Mouse (Mus musculus) lung, embryonic 14.5 days (tissue): Measurements from ENCODE around the gene Twf2. TPM values are rescaled to one million over a fixed set of nuclear protein-coding genes. Genes with fewer than 3 reads are reported as not detected.

Experiments used
- ATAC-seq: fragments of 200-750 bp; cut with Nextera tagmentation; 2 replicates; pipeline ENCODE4 v1.8.0; 2017; ENCODE audit warnings: mild to moderate bottlenecking, moderate TSS enrichment, moderate library complexity; ENCODE audit not compliant: insufficient read depth
- DNase-seq: peaks from one replicate; pipeline ENCODE4 v3.0.0-alpha.2; 2015
- H3K27ac ChIP-seq: fragments of 300-500 bp; sonication (generic); 2 replicates; pipeline ENCODE4 v1.5.1; 2014; ENCODE audit warnings: low read depth, mild to moderate bottlenecking, moderate library complexity
- H3K27me3 ChIP-seq: fragments of 300-500 bp; sonication (generic); 2 replicates; pipeline ENCODE4 v1.6.1; 2014; ENCODE audit warnings: low read length, control low read depth; ENCODE audit not compliant: insufficient read depth
- H3K36me3 ChIP-seq: fragments of 300-500 bp; sonication (generic); 2 replicates; pipeline ENCODE4 v1.6.1; 2014; ENCODE audit warnings: control low read depth; ENCODE audit not compliant: insufficient read depth
- H3K4me1 ChIP-seq: fragments of 300-500 bp; sonication (generic); 2 replicates; pipeline ENCODE4 v1.6.1; 2014; ENCODE audit warnings: antibody characterized with exemption, control low read depth; ENCODE audit not compliant: insufficient read depth
- H3K4me2 ChIP-seq: fragments of 300-500 bp; sonication (generic); 2 replicates; pipeline ENCODE4 v1.6.1; 2014; ENCODE audit warnings: mild to moderate bottlenecking
- H3K4me3 ChIP-seq: fragments of 300-500 bp; sonication (generic); 2 replicates; pipeline ENCODE4 v1.5.1; 2014; ENCODE audit warnings: low read depth, low read length
- H3K9ac ChIP-seq: fragments of 300-500 bp; sonication (generic); 2 replicates; pipeline ENCODE4 v1.6.1; 2014
- H3K9me3 ChIP-seq: fragments of 300-500 bp; sonication (generic); 2 replicates; pipeline ENCODE4 v1.6.1; 2016; ENCODE audit warnings: low read depth, low read length, control low read depth
- CTCF ChIP-seq: IDR thresholded peaks from 2 replicates; pipeline ENCODE4 v1.5.1; 2016; ENCODE audit warnings: antibody characterized with exemption, low read depth
- WGBS: fragments of 180-500 bp; shearing (Covaris S2); extraction: QIAGEN DNeasy Blood & Tissue Kit; methylation state at CpG from one replicate; pipeline ENCODE4 v1.1.7; 2014; 5-methylcytosine and 5-hydroxymethylcytosine counted together
- microRNA counts: library from miRNA; unstranded; fragments of <30 nt; microRNA quantifications from one replicate; lab custom pipeline; 2016
- microRNA-seq: library from miRNA; unstranded; fragments of <30 nt; microRNA quantifications from one replicate; pipeline ENCODE4, GENCODE M21; 2016; ENCODE audit warnings: borderline number of aligned reads
- polyA plus RNA-seq: library from polyadenylated mRNA; unstranded; fragments of >200 nt; fragmentation: Nextera tagmentation; extraction: Ambion mirVana; gene quantifications from 2 replicates; pipeline ENCODE4 v1.2.1, GENCODE M21; 2014

The Twf2 gene
- polyA plus RNA-seq, 1 experiment from 2014 or later, result 78.1 TPM

- H3K4me1 ChIP-seq, result peaks cover 21% of the 10 kb centered on the region; the same call in 1 of the 2 replicates
- DNase-seq, result no peak
- ATAC-seq, result no peak
- 37% methylated on average over 8 of the region's 8 CpGs for WGBS
- no peak overlapping the region for H3K4me2 ChIP-seq
- TF ChIP-seq CTCF, result no peak
- no peak overlapping the region for H3K4me3 ChIP-seq
- no peaks in the 10 kb centered on the region for H3K36me3 ChIP-seq
- no peaks in the 10 kb centered on the region for H3K9me3 ChIP-seq
- H3K27ac ChIP-seq, result no peak overlapping the region
- H3K27me3 ChIP-seq, result no peaks in the 10 kb centered on the region
- H3K9ac ChIP-seq, result no peak overlapping the region
These were observed 48.2 kb downstream of the Twf2 start for GRCm38 (mm10) chr9:106251066-106251465.

GRCm38 (mm10) chr9:106254001-106254400, 51.1 kb downstream of the Twf2 start:
- H3K4me3 ChIP-seq, result no peak overlapping the region
- 71% methylated on average over 2 of the region's 2 CpGs for WGBS
- no peak for DNase-seq
- no peaks in the 10 kb centered on the region for H3K9me3 ChIP-seq
- peaks cover 16% of the 10 kb centered on the region; the same call in 1 of the 2 replicates for H3K4me1 ChIP-seq
- H3K4me2 ChIP-seq, result no peak overlapping the region
- no peak overlapping the region for H3K27ac ChIP-seq
- H3K27me3 ChIP-seq, result no peaks in the 10 kb centered on the region
- H3K9ac ChIP-seq, result no peak overlapping the region
- no peaks in the 10 kb centered on the region for H3K36me3 ChIP-seq
- no peak for ATAC-seq
- no peak for TF ChIP-seq CTCF

GRCm38 (mm10) chr9:106258412-106258811, 55.5 kb downstream of the Twf2 start:
- no peak overlapping the region for H3K4me2 ChIP-seq
- H3K27me3 ChIP-seq, result no peaks in the 10 kb centered on the region
- no peaks in the 10 kb centered on the region for H3K4me1 ChIP-seq
- 79% methylated on average over 4 of the region's 4 CpGs for WGBS
- no peaks in the 10 kb centered on the region for H3K9me3 ChIP-seq
- no peak overlapping the region for H3K9ac ChIP-seq
- H3K36me3 ChIP-seq, result no peaks in the 10 kb centered on the region
- H3K4me3 ChIP-seq, result no peak overlapping the region
- TF ChIP-seq CTCF, result no peak
- no peak overlapping the region for H3K27ac ChIP-seq
- ATAC-seq (no peak), DNase-seq (no peak)

- DNase-seq (no peak), ATAC-seq (no peak)
- no peaks in the 10 kb centered on the region for H3K4me1 ChIP-seq
- 70% methylated on average over 5 of the region's 5 CpGs for WGBS
- H3K4me3 ChIP-seq, result no peak overlapping the region
- no peaks in the 10 kb centered on the region for H3K36me3 ChIP-seq
- H3K9ac ChIP-seq, result no peak overlapping the region
- no peak for TF ChIP-seq CTCF
- H3K4me2 ChIP-seq, result no peak overlapping the region
- no peaks in the 10 kb centered on the region for H3K27me3 ChIP-seq
- no peaks in the 10 kb centered on the region for H3K9me3 ChIP-seq
- no peak overlapping the region for H3K27ac ChIP-seq
These were observed 56.1 kb downstream of the Twf2 start for GRCm38 (mm10) chr9:106258990-106259389.

GRCm38 (mm10) chr9:106261058-106261457, 58.1 kb downstream of the Twf2 start:
- Histone ChIP-seq H3K4me2 (no peak overlapping the region), H3K27ac (no peak overlapping the region), H3K9ac (no peak overlapping the region), H3K36me3 (no peaks in the 10 kb centered on the region), H3K27me3 (no peaks in the 10 kb centered on the region), H3K4me1 (no peaks in the 10 kb centered on the region), H3K4me3 (no peak overlapping the region), H3K9me3 (no peaks in the 10 kb centered on the region)
- no peak for TF ChIP-seq CTCF
- DNase-seq (no peak), ATAC-seq (no peak)
- WGBS, result 74% methylated on average over 6 of the region's 6 CpGs

- no peak for ATAC-seq
- no peaks in the 10 kb centered on the region for H3K9me3 ChIP-seq
- no peak for DNase-seq
- H3K9ac ChIP-seq, result no peak overlapping the region
- 72% methylated on average over 3 of the region's 3 CpGs for WGBS
- no peak overlapping the region for H3K27ac ChIP-seq
- H3K27me3 ChIP-seq, result no peaks in the 10 kb centered on the region
- no peak for TF ChIP-seq CTCF
- no peak overlapping the region for H3K4me3 ChIP-seq
- no peaks in the 10 kb centered on the region for H3K36me3 ChIP-seq
- no peaks in the 10 kb centered on the region for H3K4me1 ChIP-seq
- no peak overlapping the region for H3K4me2 ChIP-seq
These were observed 58.6 kb downstream of the Twf2 start for GRCm38 (mm10) chr9:106261491-106261890.

- no peak for TF ChIP-seq CTCF
- WGBS, result 73% methylated on average over 3 of the region's 3 CpGs
- no peak for ATAC-seq
- DNase-seq, result no peak
- Histone ChIP-seq H3K27ac (no peak overlapping the region), H3K36me3 (no peaks in the 10 kb centered on the region), H3K9ac (no peak overlapping the region), H3K9me3 (no peaks in the 10 kb centered on the region), H3K4me3 (no peak overlapping the region), H3K4me1 (no peaks in the 10 kb centered on the region), H3K4me2 (no peak overlapping the region), H3K27me3 (no peaks in the 10 kb centered on the region)
These were observed 59.2 kb downstream of the Twf2 start for GRCm38 (mm10) chr9:106262075-106262474.

- H3K9ac ChIP-seq, result no peak overlapping the region
- H3K4me1 ChIP-seq, result no peaks in the 10 kb centered on the region
- TF ChIP-seq CTCF, result no peak
- ATAC-seq, result no peak
- H3K27me3 ChIP-seq, result no peaks in the 10 kb centered on the region
- H3K36me3 ChIP-seq, result no peaks in the 10 kb centered on the region
- no peak overlapping the region for H3K27ac ChIP-seq
- no peak overlapping the region for H3K4me2 ChIP-seq
- 72% methylated on average over 9 of the region's 9 CpGs for WGBS
- H3K4me3 ChIP-seq, result no peak overlapping the region
- no peak for DNase-seq
- H3K9me3 ChIP-seq, result no peaks in the 10 kb centered on the region
These were observed 60.5 kb downstream of the Twf2 start for GRCm38 (mm10) chr9:106263381-106263924.

MicroRNAs within 50 kb of the gene (microRNA counts, 519-probe panel; counts per million panel counts)
- 5,324 counts per million, percentile 98 among the panel's probes with 10 or more counts for microRNA mmu-let-7g (lab: Ali Mortazavi, UCI)

Small RNA genes within 50 kb of the gene (microRNA-seq; reads per million reads assigned to microRNA genes)
- gene Mir135a-1 (1.7 reads per million), gene Mirlet7g (62,579 reads per million, percentile 100 among the genes with 10 or more reads in this experiment)

Other genes with a start within 250 kb of the Twf2 start
- 0.04 and 0.24 TPM in 2 replicates for gene Col6a5, start 242.5 kb upstream of the Twf2 start, polyA plus RNA-seq
- gene Col6a4, start 106.3 kb upstream of the Twf2 start, polyA plus RNA-seq, result 0.95 and 1.0 TPM in 2 replicates
- gene Glyctk, start 45.0 kb upstream of the Twf2 start, polyA plus RNA-seq, result 1.5 and 1.6 TPM in 2 replicates
- gene Wdr82, start 32.2 kb upstream of the Twf2 start, polyA plus RNA-seq, result 26.7 and 26.9 TPM in 2 replicates
- gene Ppm1m, start 3.4 kb upstream of the Twf2 start, polyA plus RNA-seq, result 49.2 and 55.0 TPM in 2 replicates
- gene Tlr9, start 19.5 kb downstream of the Twf2 start, polyA plus RNA-seq, result 0.08 and 0.09 TPM in 2 replicates
- 104 and 110 TPM in 2 replicates for gene Alas1, start 45.5 kb downstream of the Twf2 start, polyA plus RNA-seq
- gene Poc1a, start 78.0 kb downstream of the Twf2 start, polyA plus RNA-seq, result 27.1 and 29.5 TPM in 2 replicates
- 23.9 and 27.3 TPM in 2 replicates for gene Dusp7, start 165.5 kb downstream of the Twf2 start, polyA plus RNA-seq
- gene Rpl29, start 226.3 kb downstream of the Twf2 start, polyA plus RNA-seq, result 1,268 and 1,276 TPM in 2 replicates
- gene Acy1, start 235.2 kb downstream of the Twf2 start, polyA plus RNA-seq, result 33.2 and 34.9 TPM in 2 replicates
- gene Abhd14b, start 244.4 kb downstream of the Twf2 start, polyA plus RNA-seq, result 10.0 and 11.0 TPM in 2 replicates
- gene Abhd14a, start 244.6 kb downstream of the Twf2 start, polyA plus RNA-seq, result 46.0 and 48.4 TPM in 2 replicates